Mouse (Mus musculus): ENCODE data around the gene Abcg4. TPM values are rescaled to one million over a fixed set of nuclear protein-coding genes. Genes with fewer than 3 reads are reported as not detected.
A peak's percentile ranks its signal among the peaks of the same experiment; 100 is the strongest.

Gene Abcg4
- polyA plus RNA-seq, 1 experiment from 2014 or later, result 5.5 TPM

DNA sequence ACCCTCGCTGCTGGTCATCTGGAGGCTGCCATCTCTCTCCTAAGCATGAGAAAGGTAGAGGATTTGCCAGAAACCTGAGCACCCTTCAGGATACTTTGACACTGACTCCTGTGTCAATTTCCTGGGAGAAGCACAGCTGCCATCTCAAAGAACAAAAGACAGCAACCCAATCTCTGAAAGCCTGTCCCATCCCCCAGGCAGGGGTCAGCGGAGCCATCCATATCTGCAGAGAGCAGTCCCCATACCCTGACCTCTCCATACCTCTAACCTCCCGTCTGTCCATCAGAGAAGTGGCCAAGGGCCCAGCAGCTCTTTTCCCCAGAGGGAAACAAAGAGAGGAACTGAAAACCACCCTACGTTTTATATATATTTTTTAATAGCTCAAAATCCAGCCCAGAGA is 51.8 kb downstream of the Abcg4 start:
- no peak overlapping the region for H3K4me3 ChIP-seq (replicated peaks)

DNA sequence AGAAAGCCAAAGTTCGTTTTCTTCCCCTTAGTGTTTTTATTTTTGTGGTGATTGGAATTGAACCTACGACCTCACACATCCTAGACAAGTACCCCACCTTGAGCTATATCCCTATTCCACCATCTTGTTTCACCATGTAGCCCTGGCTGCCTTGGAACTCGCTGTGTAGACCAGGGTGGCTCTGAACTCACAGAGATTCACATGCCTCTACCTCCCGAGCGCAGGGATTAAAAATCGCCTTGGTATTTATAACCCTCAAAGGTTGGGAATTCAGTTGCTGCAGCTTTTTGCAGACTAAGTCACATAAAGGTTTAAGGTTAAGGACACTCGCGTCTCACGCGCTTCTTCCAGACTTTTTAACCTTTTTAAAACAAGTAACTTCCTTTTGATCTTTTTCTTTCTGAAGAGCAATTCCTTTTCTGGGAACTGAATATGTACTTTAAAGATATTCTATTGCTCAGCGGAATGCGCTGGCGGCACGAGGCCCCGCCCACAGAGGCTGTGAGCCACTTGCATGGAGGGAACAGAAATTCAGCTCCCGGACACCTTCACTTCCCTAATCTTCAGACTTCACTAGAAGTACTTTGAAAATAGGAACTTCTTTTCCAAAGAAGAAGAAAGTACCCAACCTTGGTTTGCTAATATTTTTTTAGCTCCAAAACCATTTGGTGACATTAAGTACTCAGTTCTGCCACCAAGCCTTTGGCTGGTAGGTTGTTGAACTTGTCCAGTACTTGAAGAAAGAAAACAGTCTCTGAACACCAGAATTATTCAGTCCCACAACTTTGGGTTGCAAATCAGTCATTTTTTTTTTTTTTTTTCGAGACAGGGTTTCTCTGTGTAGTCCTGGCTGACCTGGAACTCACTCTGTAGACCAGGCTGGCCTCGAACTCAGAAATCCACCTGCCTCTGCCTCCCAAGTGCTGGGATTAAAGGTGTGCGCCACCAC is 53.7 kb downstream of the Abcg4 start:
- Histone ChIP-seq H3K4me3 (replicated peaks) (peak overlapping the region; percentile 93), H3K4me1 (peaks cover 25% of the 10 kb centered on the region), H3K4me2 (replicated peaks) (peak overlapping the region; percentile 45), H3K9me3 (replicated peaks) (no peaks in the 10 kb centered on the region), H3K27ac (replicated peaks) (peak overlapping the region; percentile 79), H3K27me3 (no peaks in the 10 kb centered on the region), H3K36me3 (no peaks in the 10 kb centered on the region), H3K9ac (no peak overlapping the region)
- WGBS, result 22% methylated on average over 19 of the region's 19 CpGs
- no peak for ATAC-seq (ENCODE audit: insufficient number of reproducible peaks, low FRiP score, low TSS enrichment, low read depth)

More for the DNA sequence above, 51.8 kb downstream of the Abcg4 start:
- Histone ChIP-seq H3K9me3 (replicated peaks) (no peaks in the 10 kb centered on the region), H3K36me3 (no peaks in the 10 kb centered on the region), H3K9ac (no peak overlapping the region), H3K4me1 (peaks cover 15% of the 10 kb centered on the region), H3K27me3 (no peaks in the 10 kb centered on the region), H3K27ac (replicated peaks) (0 out of 2 replicates have a peak overlapping the region, but pooled peaks have one; percentile 48), H3K4me2 (replicated peaks) (no peak overlapping the region)
- 43% methylated on average over 4 of the region's 4 CpGs for WGBS
- no peak for ATAC-seq (ENCODE audit: insufficient number of reproducible peaks, low FRiP score, low TSS enrichment, low read depth)

DNA sequence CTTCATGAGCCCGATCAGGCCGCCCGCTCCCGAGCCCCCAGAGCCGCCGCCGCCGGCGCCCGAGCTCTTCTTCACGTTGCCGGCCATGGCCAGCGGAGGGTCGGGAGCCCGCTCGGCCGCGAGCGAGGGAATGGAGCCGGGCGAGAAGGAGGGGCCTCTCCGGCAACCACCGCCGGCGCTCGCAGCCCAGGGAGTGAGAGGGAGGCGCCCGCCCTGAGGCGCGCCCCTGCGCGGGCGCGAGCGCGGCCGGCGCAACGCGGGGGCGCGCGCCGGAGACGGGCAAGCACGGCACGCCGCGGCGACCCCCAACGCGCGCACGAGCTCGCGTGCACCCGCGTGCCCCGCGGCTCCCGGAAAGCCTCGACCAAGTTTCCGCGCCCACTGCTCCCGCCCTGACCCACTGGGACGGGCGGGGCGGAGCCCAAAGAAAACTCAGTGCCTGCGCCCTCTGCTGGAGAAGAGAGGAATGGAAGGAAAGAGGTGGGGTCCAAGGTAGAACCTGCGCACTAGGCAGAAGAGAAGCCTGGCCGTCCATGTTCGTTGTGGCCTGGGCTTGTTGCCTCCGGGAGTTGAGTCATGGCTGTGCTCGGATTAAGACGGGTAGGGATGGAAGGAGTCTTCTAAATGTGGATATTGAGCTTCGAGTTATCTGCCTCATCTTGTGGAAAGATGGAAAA is 54.5 kb downstream of the Abcg4 start, which contains the start of gene Cbl:
Gene Cbl, minus strand, starts transcription at position 248 of the 677 bp plus-strand sequence.
- Histone ChIP-seq H3K4me2 (replicated peaks) (peak within 1 kb of the TSS; percentile 64), H3K4me1 (peaks cover 25% of the 10 kb centered on the region), H3K4me3 (replicated peaks) (peak within 1 kb of the TSS; percentile 93), H3K27ac (replicated peaks) (peak within 1 kb of the TSS; percentile 96), H3K27me3 (no peaks in the 10 kb centered on the region), H3K9ac (peak within 1 kb of the TSS; percentile 80), H3K9me3 (replicated peaks) (no peaks in the 10 kb centered on the region), H3K36me3 (no peaks in the 10 kb centered on the region)
- under 1% methylated on average over 71 of the region's 76 CpGs for WGBS
- peak; percentile 95 for ATAC-seq (ENCODE audit: insufficient number of reproducible peaks, low FRiP score, low TSS enrichment, low read depth)

DNA sequence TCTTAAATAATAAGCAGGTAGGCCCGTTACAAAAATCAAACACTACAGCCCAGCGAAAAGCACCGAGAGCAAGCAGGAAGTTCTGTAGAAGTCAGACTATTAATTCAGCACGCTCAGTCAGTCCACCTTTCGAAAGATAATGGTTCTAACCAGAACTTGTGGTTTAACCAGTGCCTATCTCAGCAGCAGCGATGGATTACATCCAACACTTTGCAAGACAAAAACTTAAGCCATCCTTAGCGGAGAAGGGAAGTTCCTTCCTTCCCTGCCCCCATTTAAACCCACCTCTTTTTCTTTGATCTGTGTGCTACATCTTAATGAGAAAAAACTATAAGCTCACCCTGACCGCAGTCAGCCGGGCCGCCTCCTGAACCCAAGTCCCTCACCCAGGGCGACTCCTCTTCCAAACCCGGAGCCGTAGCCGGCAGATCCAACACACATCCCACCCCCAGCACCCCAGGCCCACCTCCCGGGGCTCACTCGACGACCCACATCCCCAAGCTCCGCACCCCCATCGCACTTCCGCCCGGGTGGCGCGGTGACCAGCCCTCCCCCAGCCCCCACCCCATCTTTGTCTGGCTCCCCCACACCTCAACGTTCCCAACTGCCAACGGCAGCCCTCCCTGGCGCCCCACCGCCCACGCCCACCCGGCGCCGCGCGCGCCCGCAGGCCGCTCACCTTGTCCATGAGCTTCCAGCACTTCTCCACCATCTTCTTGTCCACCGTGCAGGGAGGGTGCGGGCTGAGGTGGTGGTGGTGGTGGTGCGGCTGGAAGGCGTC is 55.2 kb downstream of the Abcg4 start:
- peak overlapping the region; percentile 93 for H3K4me3 ChIP-seq (replicated peaks)
- peak; percentile 70 for ATAC-seq (ENCODE audit: insufficient number of reproducible peaks, low FRiP score, low TSS enrichment, low read depth)
- H3K36me3 ChIP-seq, result 0 out of 2 replicates have a peak, but pooled peaks cover under 1% of the 10 kb centered on the region
- H3K27ac ChIP-seq (replicated peaks), result peak overlapping the region; percentile 96
- peak overlapping the region; percentile 80 for H3K9ac ChIP-seq
- H3K4me2 ChIP-seq (replicated peaks), result peak overlapping the region; percentile 64
- no peaks in the 10 kb centered on the region for H3K9me3 ChIP-seq (replicated peaks)
- peaks cover 25% of the 10 kb centered on the region for H3K4me1 ChIP-seq
- H3K27me3 ChIP-seq, result no peaks in the 10 kb centered on the region
- under 1% methylated on average over 40 of the region's 40 CpGs for WGBS

DNA sequence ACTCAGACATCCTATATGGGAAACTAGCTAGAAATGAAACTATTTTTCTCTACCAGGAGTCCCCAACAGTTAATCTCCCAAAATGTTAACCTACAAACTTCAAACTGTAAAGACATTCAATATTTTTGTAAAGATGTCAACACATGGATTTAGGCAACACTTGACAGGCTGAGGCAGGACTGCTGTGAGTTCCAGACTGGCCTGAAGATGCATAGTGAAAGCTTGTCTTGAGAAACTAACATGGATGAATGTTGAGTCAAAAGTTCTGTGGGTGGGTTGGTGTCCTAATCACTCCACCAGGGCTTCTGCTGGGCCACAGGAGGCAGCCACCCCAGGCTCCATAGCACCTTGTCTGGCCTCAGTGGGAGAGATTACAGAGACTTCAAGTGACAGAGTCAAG is 56.8 kb downstream of the Abcg4 start:
- ATAC-seq (ENCODE audit: insufficient number of reproducible peaks, low FRiP score, low TSS enrichment, low read depth), result no peak
- Histone ChIP-seq H3K9me3 (replicated peaks) (no peaks in the 10 kb centered on the region), H3K4me2 (replicated peaks) (peak overlapping the region; percentile 64; the same call in 1 of the 2 replicates), H3K27me3 (no peaks in the 10 kb centered on the region), H3K4me3 (replicated peaks) (0 out of 2 replicates have a peak overlapping the region, but pooled peaks have one; percentile 93), H3K27ac (replicated peaks) (no peak overlapping the region), H3K4me1 (peaks cover 25% of the 10 kb centered on the region), H3K9ac (no peak overlapping the region), H3K36me3 (peaks cover 8% of the 10 kb centered on the region; the same call in 1 of the 2 replicates)

DNA sequence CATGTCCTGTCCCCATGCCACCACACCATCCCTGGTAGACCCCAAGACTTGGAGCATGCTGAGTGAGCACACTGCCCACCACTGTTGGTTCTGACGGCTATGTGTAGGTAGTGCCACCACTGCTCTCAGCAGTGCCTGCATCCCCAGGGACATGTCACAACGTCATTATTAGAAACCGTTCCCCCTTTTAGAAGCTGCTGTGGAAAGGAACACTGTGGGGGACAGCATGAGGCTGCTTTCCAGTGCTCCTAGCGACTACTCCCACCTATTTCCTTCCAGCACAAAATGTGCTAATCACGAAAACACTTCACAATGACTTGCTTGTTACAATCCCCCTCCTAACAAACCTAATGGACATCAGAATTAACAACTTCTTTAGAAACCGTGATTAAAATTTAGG is 62.4 kb downstream of the Abcg4 start:
- no peaks in the 10 kb centered on the region for H3K9me3 ChIP-seq (replicated peaks)
- H3K36me3 ChIP-seq, result peaks cover 8% of the 10 kb centered on the region; the same call in 1 of the 2 replicates
- no peak overlapping the region for H3K9ac ChIP-seq
- peaks cover 6% of the 10 kb centered on the region for H3K4me1 ChIP-seq
- ATAC-seq (ENCODE audit: insufficient number of reproducible peaks, low FRiP score, low TSS enrichment, low read depth), result no peak
- no peak overlapping the region for H3K4me2 ChIP-seq (replicated peaks)
- H3K27me3 ChIP-seq, result no peaks in the 10 kb centered on the region
- WGBS, result 64% methylated on average over 6 of the region's 6 CpGs
- no peak overlapping the region for H3K27ac ChIP-seq (replicated peaks)
- no peak overlapping the region for H3K4me3 ChIP-seq (replicated peaks)

Small RNAs within 50 kb of the gene (microRNA-seq; reads per million reads assigned to microRNA genes)
- not detected for gene Gm44335 (ENCODE audit: borderline number of aligned reads)

Other genes with a start within 250 kb of the Abcg4 start
- 11.7 and 14.1 TPM in 2 replicates for gene Thy1, start 245.2 kb downstream of the Abcg4 start, polyA plus RNA-seq (2015; fragmentation: Nextera tagmentation; extraction: Ambion mirVana)
- gene Usp2, start 221.6 kb downstream of the Abcg4 start, polyA plus RNA-seq (2015; fragmentation: Nextera tagmentation; extraction: Ambion mirVana), result 28.2 and 29.5 TPM in 2 replicates
- 0.08 and 0.20 TPM in 2 replicates for gene Mfrp, start 186.9 kb downstream of the Abcg4 start, polyA plus RNA-seq (2015; fragmentation: Nextera tagmentation; extraction: Ambion mirVana)
- 5.3 and 6.0 TPM in 2 replicates for gene C1qtnf5, start 181.4 kb downstream of the Abcg4 start, polyA plus RNA-seq (2015; fragmentation: Nextera tagmentation; extraction: Ambion mirVana)
- 0.27 and 0.46 TPM in 2 replicates for gene Gm49380, start 175.1 kb downstream of the Abcg4 start, polyA plus RNA-seq (2015; fragmentation: Nextera tagmentation; extraction: Ambion mirVana)
- gene Rnf26, start 175.1 kb downstream of the Abcg4 start, polyA plus RNA-seq (2015; fragmentation: Nextera tagmentation; extraction: Ambion mirVana), result 68.0 and 69.8 TPM in 2 replicates
- gene Mcam, start 154.1 kb downstream of the Abcg4 start, polyA plus RNA-seq (2015; fragmentation: Nextera tagmentation; extraction: Ambion mirVana), result 38.7 and 42.1 TPM in 2 replicates
- 16.1 and 17.7 TPM in 2 replicates for gene Cbl, start 54.6 kb downstream of the Abcg4 start, polyA plus RNA-seq (2015; fragmentation: Nextera tagmentation; extraction: Ambion mirVana)
- gene Ccdc153, start 47.9 kb downstream of the Abcg4 start, polyA plus RNA-seq (2015; fragmentation: Nextera tagmentation; extraction: Ambion mirVana), result 15.9 and 23.5 TPM in 2 replicates
- 0.14 and 0.19 TPM in 2 replicates for gene Pdzd3, start 37.1 kb downstream of the Abcg4 start, polyA plus RNA-seq (2015; fragmentation: Nextera tagmentation; extraction: Ambion mirVana)
- gene Nlrx1, start 20.0 kb downstream of the Abcg4 start, polyA plus RNA-seq (2015; fragmentation: Nextera tagmentation; extraction: Ambion mirVana), result 13.4 and 14.6 TPM in 2 replicates
- gene Hinfp, start 17.1 kb upstream of the Abcg4 start, polyA plus RNA-seq (2015; fragmentation: Nextera tagmentation; extraction: Ambion mirVana), result 23.0 and 26.6 TPM in 2 replicates
- gene C2cd2l, start 31.7 kb upstream of the Abcg4 start, polyA plus RNA-seq (2015; fragmentation: Nextera tagmentation; extraction: Ambion mirVana), result 9.1 and 10.3 TPM in 2 replicates
- 31.4 and 37.2 TPM in 2 replicates for gene Dpagt1, start 37.4 kb upstream of the Abcg4 start, polyA plus RNA-seq (2015; fragmentation: Nextera tagmentation; extraction: Ambion mirVana)
- 288 and 326 TPM in 2 replicates for gene H2afx, start 46.1 kb upstream of the Abcg4 start, polyA plus RNA-seq (2015; fragmentation: Nextera tagmentation; extraction: Ambion mirVana)
- 93.0 and 99.4 TPM in 2 replicates for gene Hmbs, start 55.6 kb upstream of the Abcg4 start, polyA plus RNA-seq (2015; fragmentation: Nextera tagmentation; extraction: Ambion mirVana)
- gene Vps11, start 73.1 kb upstream of the Abcg4 start, polyA plus RNA-seq (2015; fragmentation: Nextera tagmentation; extraction: Ambion mirVana), result 25.0 and 30.3 TPM in 2 replicates
- gene Hyou1, start 90.9 kb upstream of the Abcg4 start, polyA plus RNA-seq (2015; fragmentation: Nextera tagmentation; extraction: Ambion mirVana), result 31.0 and 31.1 TPM in 2 replicates
- 17.3 and 19.8 TPM in 2 replicates for gene Slc37a4, start 108.2 kb upstream of the Abcg4 start, polyA plus RNA-seq (2015; fragmentation: Nextera tagmentation; extraction: Ambion mirVana)
- gene Rps25, start 118.5 kb upstream of the Abcg4 start, polyA plus RNA-seq (2015; fragmentation: Nextera tagmentation; extraction: Ambion mirVana), result 1,806 and 1,877 TPM in 2 replicates
- 137 and 138 TPM in 2 replicates for gene Trappc4, start 119.0 kb upstream of the Abcg4 start, polyA plus RNA-seq (2015; fragmentation: Nextera tagmentation; extraction: Ambion mirVana)
- gene Ccdc84, start 130.0 kb upstream of the Abcg4 start, polyA plus RNA-seq (2015; fragmentation: Nextera tagmentation; extraction: Ambion mirVana), result 28.1 and 30.5 TPM in 2 replicates
- not detected in 2 replicates for gene Foxr1, start 152.5 kb upstream of the Abcg4 start, polyA plus RNA-seq (2015; fragmentation: Nextera tagmentation; extraction: Ambion mirVana)
- gene Upk2, start 166.4 kb upstream of the Abcg4 start, polyA plus RNA-seq (2015; fragmentation: Nextera tagmentation; extraction: Ambion mirVana), result 2.1 and 3.3 TPM in 2 replicates
- 21.2 and 21.8 TPM in 2 replicates for gene Bcl9l, start 194.2 kb upstream of the Abcg4 start, polyA plus RNA-seq (2015; fragmentation: Nextera tagmentation; extraction: Ambion mirVana)

Measured in embryonic facial prominence, embryonic 15.5 days (tissue).